Mouse (Mus musculus) thymus, postnatal 14 days (tissue): ENCODE data around the gene Fblim1.

Source experiments
- DNase-seq: peaks from one replicate; pipeline ENCODE4 v3.0.0; 2021

Fblim1 gene

DNA sequence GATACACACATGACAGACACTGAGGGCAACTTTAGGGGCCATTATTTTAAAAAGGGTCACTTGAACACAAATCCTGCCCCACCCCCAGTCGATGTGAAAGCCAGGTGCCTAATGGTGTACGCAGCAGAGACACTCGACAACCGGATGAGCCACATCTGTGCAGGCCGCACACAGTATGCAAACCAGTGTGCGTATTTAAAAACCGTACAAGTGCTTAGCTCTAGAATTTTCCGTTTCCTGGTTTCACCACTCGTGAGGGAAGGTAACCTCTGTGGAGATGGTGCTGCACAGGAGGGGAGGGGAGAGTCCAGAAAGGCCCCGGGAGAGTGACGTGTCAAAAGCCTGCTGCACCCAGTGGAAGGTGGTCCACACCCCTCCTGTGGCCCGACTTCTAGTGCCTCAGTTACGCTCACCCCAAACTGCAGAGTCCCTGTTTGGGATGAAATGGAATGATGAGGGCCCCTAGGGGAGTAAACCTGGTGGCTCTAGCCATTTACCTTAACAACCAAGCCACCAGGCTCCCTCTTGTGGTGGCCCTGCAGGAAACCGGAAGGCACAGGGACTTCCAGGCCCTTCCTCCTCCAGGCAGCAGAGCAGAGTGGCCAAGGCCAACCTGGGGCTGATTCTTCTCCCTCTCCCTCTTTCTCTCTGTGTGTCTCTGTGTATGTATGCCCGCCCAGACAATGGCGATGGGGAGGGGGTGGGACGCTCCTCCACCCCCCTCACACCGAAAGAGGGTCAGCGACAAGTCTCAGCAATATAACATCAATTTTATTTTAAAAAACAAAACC lies 19.3 kb upstream of the Fblim1 start:
- peak; percentile 43 for DNase-seq

GRCm38 (mm10) chr4:141624134-141624533 lies 18.2 kb upstream of the Fblim1 start:
- DNase-seq = no peak

DNA sequence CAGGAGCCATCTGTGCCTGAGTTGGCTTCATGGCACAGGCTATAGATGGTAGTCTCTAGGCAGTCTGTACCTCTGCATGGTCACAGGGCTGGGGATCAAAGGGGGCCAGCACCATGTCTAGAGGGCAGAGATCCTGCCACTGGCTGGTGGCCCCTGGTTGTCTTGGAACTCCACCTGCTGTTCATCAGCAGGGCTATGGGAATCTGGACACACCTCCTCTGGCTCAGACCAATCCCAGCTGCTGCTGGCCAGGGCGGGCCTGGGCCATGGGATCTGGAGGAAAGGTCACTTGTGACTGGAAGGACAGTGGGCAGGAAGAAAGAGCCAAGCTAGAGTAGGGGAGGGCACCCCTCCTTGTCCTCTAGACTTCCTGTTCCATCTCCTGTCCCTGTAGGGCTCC lies 17.8 kb upstream of the Fblim1 start, which contains the start of gene Slc25a34:
TSS of gene Slc25a34 (minus strand) at position 156 of the 400 bp plus-strand sequence.
- DNase-seq = no peak

GRCm38 (mm10) chr4:141623037-141623436 lies 17.1 kb upstream of the Fblim1 start:
- DNase-seq = no peak

- DNase-seq = no peak
These were observed 16.7 kb upstream of the Fblim1 start for GRCm38 (mm10) chr4:141622580-141622979.

DNA sequence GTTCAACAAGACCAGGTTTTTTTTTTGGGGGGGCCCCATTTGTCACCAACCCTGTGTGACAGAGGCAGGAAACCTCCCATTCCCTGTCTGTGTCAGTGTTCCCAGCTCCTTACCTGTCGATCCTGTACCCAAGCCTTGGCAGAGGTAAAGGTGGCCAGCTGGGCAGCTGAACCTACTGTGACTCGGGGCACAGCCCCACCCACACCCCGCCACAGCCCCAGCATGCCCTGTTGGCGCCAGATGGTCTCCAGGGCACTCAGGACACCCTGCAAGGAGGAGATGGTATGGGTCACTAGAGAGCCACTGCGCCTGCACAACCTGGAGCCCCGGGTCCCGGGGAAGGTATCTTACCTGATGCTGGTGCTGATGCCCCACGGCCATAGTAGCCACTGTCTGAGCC lies 16.2 kb upstream of the Fblim1 start:
- no peak for DNase-seq

DNA sequence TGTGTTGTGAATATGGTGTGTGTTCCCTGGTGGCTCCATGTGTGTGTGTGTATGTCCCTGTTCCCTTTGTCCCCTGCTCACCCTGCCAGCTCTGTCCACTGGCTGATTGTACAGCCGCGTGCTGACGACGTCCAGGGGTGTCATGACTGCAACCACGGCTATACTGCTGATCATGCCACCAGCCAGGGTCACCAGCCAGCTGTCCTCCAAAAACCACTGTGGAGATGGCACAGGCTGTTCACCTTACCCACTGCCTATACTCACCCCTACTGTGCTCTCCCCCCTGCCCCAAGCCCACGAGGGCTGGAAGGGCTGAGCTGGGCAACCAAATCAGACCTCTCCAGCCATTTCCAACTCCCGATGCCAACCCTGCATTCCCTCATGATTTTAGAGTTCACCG lies 15.4 kb upstream of the Fblim1 start:
- DNase-seq = no peak

- no peak for DNase-seq
These were observed 13.5 kb upstream of the Fblim1 start for GRCm38 (mm10) chr4:141619299-141619883.

- DNase-seq = peak; percentile 68
These were observed 12.8 kb upstream of the Fblim1 start, which contains the start of gene Tmem82 for GRCm38 (mm10) chr4:141618565-141619243. TSS of gene Tmem82 (minus strand) at chr4:141618633.

GRCm38 (mm10) chr4:141617863-141618564 lies 12.1 kb upstream of the Fblim1 start:
- DNase-seq = peak; percentile 31

- DNase-seq = peak; percentile 83
These were observed 11.4 kb upstream of the Fblim1 start for GRCm38 (mm10) chr4:141617299-141617698.

DNA sequence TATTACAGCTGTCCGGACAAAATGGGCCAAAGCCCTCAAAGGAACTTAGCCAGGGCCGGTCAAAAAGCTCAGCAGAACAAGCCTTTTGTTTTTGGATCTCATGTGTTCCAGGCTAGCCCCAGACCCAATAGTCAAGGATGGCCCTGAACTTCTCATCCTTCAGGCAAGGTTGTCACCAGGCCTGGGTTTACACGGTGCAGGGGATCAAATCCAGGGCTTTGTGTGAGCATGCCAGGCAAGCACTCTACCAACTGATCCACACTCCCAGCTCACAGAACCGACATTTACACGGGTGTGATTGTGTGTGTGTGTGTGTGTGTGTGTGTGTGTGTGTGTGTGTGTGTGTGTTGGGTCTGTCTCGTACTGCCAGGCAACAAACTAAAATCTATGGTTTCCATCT lies 10.9 kb upstream of the Fblim1 start:
- DNase-seq = no peak

DNA sequence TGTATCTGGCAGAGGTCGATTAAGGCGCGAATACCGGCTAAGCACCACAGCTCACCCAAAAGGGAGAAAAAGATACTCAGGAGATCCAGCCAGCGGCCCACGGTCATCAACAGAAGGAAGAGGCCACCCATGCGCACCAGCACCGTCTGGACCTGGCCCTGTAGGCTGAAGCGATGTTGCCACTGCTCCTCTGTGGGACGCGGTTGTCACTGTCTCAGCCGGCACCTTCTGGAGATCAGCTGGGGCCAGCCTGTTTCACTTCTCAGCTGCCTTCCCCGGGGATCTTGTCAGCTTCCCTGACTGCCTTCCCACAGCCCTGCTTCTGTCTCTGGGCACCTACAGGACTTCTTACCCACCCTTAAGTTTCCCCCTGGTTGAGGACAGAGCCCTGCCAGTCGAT lies 9.1 kb upstream of the Fblim1 start:
- no peak for DNase-seq

DNA sequence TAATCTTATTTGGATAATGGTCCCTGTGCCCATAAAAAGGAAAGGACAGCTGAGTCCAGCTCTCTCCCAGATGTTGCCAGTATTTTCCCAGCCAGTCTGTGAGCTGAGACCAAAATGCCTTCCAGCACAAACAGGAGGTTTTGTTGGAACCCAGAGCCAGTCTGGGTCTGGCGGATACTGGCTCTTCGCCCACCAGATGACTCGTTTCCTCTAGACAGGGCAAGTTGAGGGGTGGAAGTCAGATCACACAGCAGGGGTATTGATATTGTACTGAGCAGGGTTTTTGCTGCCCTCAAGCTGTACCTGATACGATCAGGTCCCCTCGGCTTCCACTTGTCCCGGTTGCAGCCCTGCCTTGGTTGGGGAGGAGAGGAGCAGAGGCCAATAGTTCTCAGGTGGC lies 3.6 kb upstream of the Fblim1 start:
- DNase-seq = no peak

GRCm38 (mm10) chr4:141605421-141605820 lies 475 bp downstream of the Fblim1 start:
- no peak for DNase-seq

GRCm38 (mm10) chr4:141604493-141604892 lies 1.4 kb downstream of the Fblim1 start:
- DNase-seq = no peak

DNA sequence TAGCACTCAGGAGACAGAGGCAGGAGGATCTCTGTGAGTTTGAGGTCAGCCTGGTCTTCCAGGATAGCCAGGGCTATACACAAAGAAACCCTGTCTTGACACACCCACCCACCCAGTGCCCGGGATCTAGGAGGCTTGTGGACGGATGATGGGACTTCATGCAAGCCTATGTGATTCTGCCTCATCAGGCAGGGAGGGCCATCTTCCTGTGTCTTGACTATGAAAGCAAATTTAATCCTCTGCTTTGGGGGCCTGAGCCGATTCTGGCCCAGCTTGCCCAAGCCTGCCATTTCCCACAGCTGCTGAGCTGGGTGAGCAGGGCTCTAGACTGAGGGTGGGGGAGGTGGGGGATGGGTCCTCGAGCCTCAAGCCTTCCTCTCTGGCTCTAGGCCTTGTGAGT lies 2.0 kb downstream of the Fblim1 start:
- DNase-seq = no peak

GRCm38 (mm10) chr4:141602523-141603223 lies 3.2 kb downstream of the Fblim1 start:
- no peak for DNase-seq

DNA sequence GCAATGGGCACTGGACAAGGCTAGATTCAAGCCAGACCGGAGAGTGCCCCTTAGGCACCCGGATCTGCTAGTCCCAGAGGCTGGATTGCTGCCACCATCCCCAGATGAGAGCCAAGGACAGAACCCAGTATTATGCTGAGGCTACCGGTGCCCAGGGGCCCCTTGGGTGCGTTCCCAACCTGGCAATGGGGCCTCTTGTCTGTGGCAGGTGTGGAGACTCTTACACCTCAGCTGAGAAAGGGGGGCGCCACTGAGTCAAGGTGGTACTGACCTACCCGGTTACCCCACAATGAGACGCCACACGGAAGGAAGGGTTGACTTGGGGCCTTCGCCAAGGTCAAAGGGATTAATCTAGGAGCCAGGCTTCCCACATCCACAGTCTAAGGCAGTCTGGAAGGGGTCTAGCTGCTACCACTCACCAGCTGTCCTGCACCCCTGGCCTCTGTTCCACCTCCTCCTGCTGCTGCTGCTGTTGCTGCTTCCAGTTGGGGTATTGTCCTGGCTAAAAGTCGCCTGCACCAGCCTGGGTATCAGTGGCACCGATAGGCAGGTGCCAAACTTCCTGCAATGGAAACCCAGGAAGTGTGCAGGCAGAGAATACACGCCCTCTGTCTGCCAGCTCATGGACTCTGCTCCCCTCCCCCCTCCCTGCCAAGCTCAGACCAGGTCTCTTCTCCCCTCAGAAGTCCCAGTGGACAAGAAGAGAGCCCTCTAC lies 4.6 kb downstream of the Fblim1 start:
- no peak for DNase-seq

DNA sequence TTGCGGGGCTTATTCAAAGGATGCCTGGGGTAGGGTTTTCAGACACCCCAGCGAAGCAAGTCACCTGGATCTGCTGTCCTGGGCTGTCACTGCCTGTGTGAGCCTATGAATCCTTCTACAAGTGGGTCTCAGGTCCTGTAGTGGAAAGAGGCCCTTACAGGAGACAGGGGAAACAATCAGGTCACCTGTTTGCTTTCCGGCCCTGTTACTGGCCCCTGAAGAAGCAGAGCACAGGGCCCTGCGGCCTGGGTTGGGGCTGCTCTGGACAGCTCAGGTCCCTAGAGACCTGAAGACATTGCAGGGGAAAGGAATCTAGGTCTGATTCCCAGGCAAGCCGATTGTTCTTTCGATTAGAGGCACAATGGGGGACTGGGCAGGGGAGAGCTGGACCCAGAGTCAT lies 5.5 kb downstream of the Fblim1 start:
- DNase-seq = no peak

GRCm38 (mm10) chr4:141599251-141600141 lies 6.4 kb downstream of the Fblim1 start:
- DNase-seq = peak; percentile 17
